Mouse (Mus musculus) midbrain, embryonic 15.5 days (tissue): Measurements from ENCODE around the gene Pfas. TPM values are rescaled to one million over a fixed set of nuclear protein-coding genes. Genes with fewer than 3 reads are reported as not detected.
"Not testable (repeated sequence)": the region's sequence is repeated elsewhere in the genome, so short reads cannot be mapped to it uniquely, and the experiment has no call there.

Experiments used
- ATAC-seq: fragments of 200-750 bp; cut with Nextera tagmentation; replicated peaks from 2 replicates; pipeline ENCODE4 v1.8.0; 2017; ENCODE audit warnings: moderate TSS enrichment
- H3K27ac ChIP-seq: fragments of 300-500 bp; sonication (generic); 2 replicates; pipeline ENCODE4 v1.5.1; 2015; ENCODE audit warnings: mild to moderate bottlenecking, inconsistent platforms
- H3K27me3 ChIP-seq: fragments of 300-500 bp; sonication (generic); replicated peaks from 2 replicates; pipeline ENCODE4 v1.6.1; 2015; ENCODE audit warnings: inconsistent platforms
- H3K36me3 ChIP-seq: fragments of 300-500 bp; sonication (generic); replicated peaks from 2 replicates; pipeline ENCODE4 v1.6.1; 2015; ENCODE audit warnings: inconsistent platforms
- H3K4me1 ChIP-seq: fragments of 300-500 bp; sonication (generic); 2 replicates; pipeline ENCODE4 v1.6.1; 2015; ENCODE audit warnings: inconsistent platforms
- H3K4me2 ChIP-seq: fragments of 300-500 bp; sonication (generic); 2 replicates; pipeline ENCODE4 v1.6.1; 2015; ENCODE audit warnings: inconsistent platforms, mild to moderate bottlenecking, moderate library complexity
- H3K4me3 ChIP-seq: fragments of 300-500 bp; sonication (generic); 2 replicates; pipeline ENCODE4 v1.5.1; 2015; ENCODE audit warnings: mild to moderate bottlenecking, inconsistent platforms
- H3K9ac ChIP-seq: fragments of 300-500 bp; sonication (generic); 2 replicates; pipeline ENCODE4 v1.6.1; 2015; ENCODE audit warnings: mild to moderate bottlenecking, inconsistent platforms
- H3K9me3 ChIP-seq: fragments of 300-500 bp; sonication (generic); 2 replicates; pipeline ENCODE4 v1.6.1; 2016; ENCODE audit warnings: inconsistent platforms
- WGBS: fragments of 180-500 bp; shearing (Covaris S2); methylation state at CpG from one replicate; pipeline ENCODE4 v1.1.7; 2015; ENCODE audit warnings: mixed read lengths; 5-methylcytosine and 5-hydroxymethylcytosine counted together
- polyA plus RNA-seq: library from polyadenylated mRNA; unstranded; fragments of >200 nt; fragmentation: Nextera tagmentation; extraction: Ambion mirVana; gene quantifications from 2 replicates; pipeline ENCODE4 v1.2.1, GENCODE M21; 2015

Pfas gene
- polyA plus RNA-seq, 1 experiment from 2014 or later: 18.7 TPM

GRCm38 (mm10) chr11:68980919-68981318 lies 27.3 kb downstream of the Pfas start:
- H3K36me3 ChIP-seq: no peaks in the 10 kb centered on the region
- no peaks in the 10 kb centered on the region for H3K9me3 ChIP-seq
- H3K4me3 ChIP-seq: no peak overlapping the region
- no peak overlapping the region for H3K4me2 ChIP-seq
- H3K27me3 ChIP-seq: no peaks in the 10 kb centered on the region
- no peaks in the 10 kb centered on the region for H3K4me1 ChIP-seq
- WGBS: 82% methylated on average over 3 of the region's 3 CpGs
- no peak overlapping the region for H3K9ac ChIP-seq
- ATAC-seq: no peak
- H3K27ac ChIP-seq: no peak overlapping the region

DNA sequence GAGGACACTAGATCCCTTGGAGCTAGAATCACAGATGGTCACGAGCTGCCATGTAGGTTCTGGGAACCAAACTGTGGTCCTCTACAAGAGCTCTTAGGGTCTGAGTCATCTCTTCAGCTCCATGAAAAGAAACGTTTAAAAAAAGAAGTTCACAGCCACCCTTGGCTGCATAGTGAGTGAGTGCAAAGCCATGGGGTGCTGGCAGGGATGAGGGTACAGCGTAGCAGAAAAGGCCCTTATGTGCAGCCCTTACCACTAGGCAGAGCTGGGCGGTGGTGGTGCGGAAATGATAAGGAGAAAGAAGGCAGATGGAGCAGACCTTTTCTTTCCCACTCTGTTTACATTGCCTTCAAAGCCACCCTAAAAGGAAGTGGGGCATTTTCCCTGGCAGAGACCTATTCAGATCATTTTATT lies 28.9 kb downstream of the Pfas start:
- no peak overlapping the region for H3K4me3 ChIP-seq
- H3K4me2 ChIP-seq: no peak overlapping the region
- no peaks in the 10 kb centered on the region for H3K4me1 ChIP-seq
- H3K27me3 ChIP-seq: no peaks in the 10 kb centered on the region
- no peak overlapping the region for H3K9ac ChIP-seq
- H3K9me3 ChIP-seq: no peaks in the 10 kb centered on the region
- 72% methylated on average over 5 of the region's 5 CpGs for WGBS
- H3K27ac ChIP-seq: no peak overlapping the region
- ATAC-seq: no peak
- H3K36me3 ChIP-seq: no peaks in the 10 kb centered on the region

- 100% methylated on average over 1 of the region's 1 CpGs for WGBS
- H3K4me3 ChIP-seq: no peak overlapping the region
- ATAC-seq: no peak
Measured at GRCm38 (mm10) chr11:68975601-68976000, 32.7 kb downstream of the Pfas start.

DNA sequence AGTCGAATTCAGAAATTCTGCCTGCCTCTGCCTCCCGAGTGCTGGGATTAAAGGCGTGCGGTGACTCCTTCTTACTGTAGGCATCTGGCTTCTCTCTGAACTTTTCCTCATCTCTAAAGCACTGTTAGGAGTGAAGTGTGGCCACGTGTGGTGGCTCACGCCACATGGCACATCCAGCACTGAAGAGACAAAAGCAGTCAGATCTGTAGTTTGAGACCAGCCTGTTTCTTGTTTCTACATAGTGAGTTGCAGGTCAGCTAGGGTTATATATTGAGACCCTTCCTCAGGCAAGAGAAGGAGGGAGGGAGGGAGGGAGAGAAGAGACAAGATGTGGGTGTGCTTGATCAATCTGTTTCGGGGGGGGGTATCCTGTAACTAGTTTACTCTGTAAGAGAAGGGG lies 33.2 kb downstream of the Pfas start, which contains the start of gene Rangrf:
Gene Rangrf, minus strand, starts transcription at position 101 of the 400 bp plus-strand sequence.
- Histone ChIP-seq H3K27me3 (no peaks in the 10 kb centered on the region; the same call in 1 of the 2 replicates), H3K36me3 (no peaks in the 10 kb centered on the region), H3K9ac (no peak within 1 kb of the TSS), H3K4me3 (peak within 1 kb of the TSS; percentile 44; the same call in 1 of the 2 replicates), H3K27ac (no peak within 1 kb of the TSS), H3K4me1 (peaks cover 11% of the 10 kb centered on the region), H3K9me3 (no peaks in the 10 kb centered on the region), H3K4me2 (peak within 1 kb of the TSS; percentile 79)
- ATAC-seq: no peak
- WGBS: 79% methylated on average over 7 of the region's 7 CpGs

More at GRCm38 (mm10) chr11:68975601-68976000, 32.7 kb downstream of the Pfas start:
- Histone ChIP-seq H3K36me3 (no peaks in the 10 kb centered on the region), H3K9ac (no peak overlapping the region), H3K9me3 (no peaks in the 10 kb centered on the region), H3K4me1 (peaks cover 11% of the 10 kb centered on the region), H3K27me3 (no peaks in the 10 kb centered on the region; the same call in 1 of the 2 replicates), H3K27ac (no peak overlapping the region), H3K4me2 (no peak overlapping the region)

DNA sequence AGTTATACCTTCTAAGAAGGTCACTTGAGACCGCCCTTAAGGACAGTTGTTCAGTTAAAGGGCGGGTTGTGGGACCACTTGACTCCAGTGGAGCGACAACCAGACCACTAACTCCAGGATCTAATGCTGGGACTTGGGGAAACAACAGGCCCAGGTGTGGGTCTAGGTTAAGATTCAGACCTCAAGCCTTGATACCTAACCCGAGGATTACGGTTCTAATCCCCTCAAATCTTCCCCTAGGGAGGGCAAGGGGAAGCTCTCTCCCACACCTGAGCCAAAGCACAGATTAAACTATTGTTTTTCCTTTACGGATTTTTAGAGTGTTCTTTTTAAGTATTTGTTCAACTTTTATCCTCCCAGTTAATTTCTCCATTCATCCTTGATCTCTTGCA lies 34.2 kb downstream of the Pfas start:
- no peaks in the 10 kb centered on the region for H3K9me3 ChIP-seq
- peak overlapping the region; percentile 44 for H3K4me3 ChIP-seq
- peaks cover 11% of the 10 kb centered on the region for H3K4me1 ChIP-seq
- no peak overlapping the region for H3K9ac ChIP-seq
- 24% methylated on average over 6 of the region's 6 CpGs for WGBS
- no peak for ATAC-seq
- peak overlapping the region; percentile 79 for H3K4me2 ChIP-seq
- H3K36me3 ChIP-seq: no peaks in the 10 kb centered on the region
- no peak overlapping the region for H3K27ac ChIP-seq
- no peaks in the 10 kb centered on the region; the same call in 1 of the 2 replicates for H3K27me3 ChIP-seq

GRCm38 (mm10) chr11:68973250-68974058 lies 34.8 kb downstream of the Pfas start:
- H3K27ac ChIP-seq, H3K27me3 ChIP-seq, H3K36me3 ChIP-seq, H3K9me3 ChIP-seq: not testable (repeated sequence)
- ATAC-seq: peak; percentile 86
- Histone ChIP-seq H3K4me3 (peak overlapping the region; percentile 44), H3K4me2 (peak overlapping the region; percentile 79), H3K9ac (peak overlapping the region; percentile 12; the same call in 1 of the 2 replicates), H3K4me1 (peaks cover 13% of the 10 kb centered on the region)
- WGBS: under 1% methylated on average over 38 of the region's 38 CpGs

- no peaks in the 10 kb centered on the region for H3K36me3 ChIP-seq
- no peak for ATAC-seq
- H3K27ac ChIP-seq: no peak overlapping the region
- H3K9ac ChIP-seq: no peak overlapping the region
- no peaks in the 10 kb centered on the region for H3K9me3 ChIP-seq
- no peak overlapping the region for H3K4me3 ChIP-seq
- H3K27me3 ChIP-seq: no peaks in the 10 kb centered on the region; the same call in 1 of the 2 replicates
- WGBS: 71% methylated on average over 4 of the region's 4 CpGs
- H3K4me2 ChIP-seq: no peak overlapping the region
- peaks cover 22% of the 10 kb centered on the region for H3K4me1 ChIP-seq
Measured at GRCm38 (mm10) chr11:68970232-68970631, 38.0 kb downstream of the Pfas start.

DNA sequence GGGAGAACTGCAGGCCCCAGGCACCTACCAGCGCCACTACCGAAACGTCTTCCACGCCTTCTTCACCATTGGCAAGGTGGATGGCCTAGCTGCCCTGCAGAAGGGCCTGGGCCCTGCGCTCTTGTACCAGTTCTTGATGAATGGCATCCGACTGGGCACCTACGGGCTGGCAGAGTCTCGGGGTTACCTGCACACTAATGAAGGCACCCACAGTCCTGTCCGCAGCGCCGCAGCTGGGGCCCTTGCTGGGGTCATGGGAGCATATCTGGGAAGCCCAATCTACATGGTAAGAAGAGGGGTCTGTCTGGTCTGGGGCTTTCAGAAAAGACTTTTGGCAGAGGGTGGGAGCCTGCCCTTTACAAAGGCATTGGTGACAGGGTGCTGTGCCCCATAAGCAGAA lies 39.5 kb downstream of the Pfas start:
- no peak for ATAC-seq
- H3K4me3 ChIP-seq: no peak overlapping the region

GRCm38 (mm10) chr11:68967337-68968282 lies 40.6 kb downstream of the Pfas start, which contains the start of gene Slc25a35:
Gene Slc25a35 (plus strand): TSS chr11:68968131.
- WGBS: 1% methylated on average over 50 of the region's 50 CpGs
- ATAC-seq: peak; percentile 97
- Histone ChIP-seq H3K4me2 (peak within 1 kb of the TSS; percentile 81), H3K27ac (peak within 1 kb of the TSS; percentile 40), H3K4me3 (peak within 1 kb of the TSS; percentile 50), H3K9me3 (no peaks in the 10 kb centered on the region), H3K36me3 (no peaks in the 10 kb centered on the region), H3K27me3 (no peaks in the 10 kb centered on the region; the same call in 1 of the 2 replicates), H3K9ac (peak within 1 kb of the TSS; percentile 60), H3K4me1 (peaks cover 12% of the 10 kb centered on the region)

More for the DNA sequence above, 39.5 kb downstream of the Pfas start:
- peak overlapping the region; percentile 81; the same call in 1 of the 2 replicates for H3K4me2 ChIP-seq
- WGBS: 82% methylated on average over 11 of the region's 11 CpGs
- H3K4me1 ChIP-seq: peaks cover 18% of the 10 kb centered on the region
- no peak overlapping the region for H3K27ac ChIP-seq
- 0 out of 2 replicates have a peak overlapping the region, but pooled peaks have one; percentile 60 for H3K9ac ChIP-seq
- no peaks in the 10 kb centered on the region for H3K9me3 ChIP-seq
- H3K36me3 ChIP-seq: no peaks in the 10 kb centered on the region
- no peaks in the 10 kb centered on the region; the same call in 1 of the 2 replicates for H3K27me3 ChIP-seq

GRCm38 (mm10) chr11:68966554-68966953 lies 41.7 kb downstream of the Pfas start:
- ATAC-seq: no peak
- 60% methylated on average over 1 of the region's 1 CpGs for WGBS
- Histone ChIP-seq H3K4me2 (no peak overlapping the region; the same call in 1 of the 2 replicates), H3K36me3 (no peaks in the 10 kb centered on the region), H3K9me3 (no peaks in the 10 kb centered on the region), H3K4me3 (no peak overlapping the region), H3K4me1 (peaks cover 11% of the 10 kb centered on the region), H3K9ac (no peak overlapping the region), H3K27ac (no peak overlapping the region), H3K27me3 (no peaks in the 10 kb centered on the region)

DNA sequence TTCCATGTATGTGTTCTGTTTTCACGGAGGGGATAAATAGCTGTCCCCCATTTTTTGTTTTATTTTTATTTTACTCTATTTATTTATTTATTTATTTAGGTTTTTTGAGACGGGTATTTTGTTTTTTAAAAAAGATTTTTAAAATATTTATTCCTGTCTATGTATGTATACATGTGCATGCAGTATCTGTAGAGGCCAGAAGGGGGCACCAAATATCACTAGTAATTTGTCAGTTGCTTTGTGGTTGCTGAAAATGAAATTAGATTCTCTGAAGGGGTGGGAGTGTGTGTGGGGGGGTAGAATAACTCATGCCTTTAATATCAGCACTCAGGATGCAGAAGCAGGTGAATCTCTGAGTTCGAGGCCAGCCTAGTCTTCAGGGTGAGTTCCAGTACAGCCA lies 42.4 kb downstream of the Pfas start:
- H3K27ac ChIP-seq: no peak overlapping the region
- WGBS: 26% methylated on average over 3 of the region's 3 CpGs
- H3K4me3 ChIP-seq: no peak overlapping the region
- no peaks in the 10 kb centered on the region for H3K9me3 ChIP-seq
- H3K27me3 ChIP-seq: no peaks in the 10 kb centered on the region
- H3K4me2 ChIP-seq: no peak overlapping the region
- H3K4me1 ChIP-seq: peaks cover 11% of the 10 kb centered on the region
- H3K36me3 ChIP-seq: no peaks in the 10 kb centered on the region
- no peak for ATAC-seq
- no peak overlapping the region for H3K9ac ChIP-seq

- no peaks in the 10 kb centered on the region for H3K27me3 ChIP-seq
Measured at GRCm38 (mm10) chr11:68965050-68965449, 43.2 kb downstream of the Pfas start.

More at GRCm38 (mm10) chr11:68965050-68965449, 43.2 kb downstream of the Pfas start:
- Histone ChIP-seq H3K4me1 (peaks cover 11% of the 10 kb centered on the region), H3K36me3 (no peaks in the 10 kb centered on the region), H3K9ac (no peak overlapping the region), H3K9me3 (no peaks in the 10 kb centered on the region), H3K4me2 (no peak overlapping the region), H3K4me3 (no peak overlapping the region), H3K27ac (no peak overlapping the region)
- no peak for ATAC-seq
